ENCODE assay signal across 18 mouse cellular contexts in the genomic region with DNA sequence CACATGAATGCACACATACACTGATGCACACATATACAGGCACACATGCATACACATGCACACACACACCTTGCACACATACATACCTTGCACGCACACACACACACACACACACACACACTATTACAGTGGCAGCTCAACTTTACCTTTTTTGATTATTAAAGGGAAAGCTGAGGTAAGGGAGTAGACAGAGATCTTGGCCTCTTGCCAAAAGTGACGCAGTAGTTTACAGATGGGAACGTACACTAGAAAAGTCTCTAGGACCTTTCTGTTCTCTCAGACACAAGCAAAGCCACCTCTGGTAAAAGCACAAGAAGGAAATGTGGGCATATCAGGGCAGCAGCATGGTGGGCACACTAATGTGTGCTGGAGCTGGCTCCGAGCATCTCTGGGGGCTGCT.
A peak's percentile ranks its signal among the peaks of the same experiment; 100 is the strongest.
DNase-seq lines count a peak whose midpoint lies in the region; ATAC-seq lines count a peak whose summit lies in the region.
"Had no signal": no experiment of that assay in that cellular context is flagged by ENCODE, and none has a peak within 500 bp of the region (broad histone marks: within the 10 kb centered on the region; RNA-seq: fewer than 3 reads in every experiment).

No protein-coding gene starts in this region.

- 0 out of 2 replicates have a peak, but pooled peaks have one; percentile 10 for ATAC-seq in embryonic facial prominence, embryonic 13.5 days (ENCODE audit: insufficient number of reproducible peaks, insufficient read depth, low FRiP score, low TSS enrichment, low read depth)
- 0 out of 2 replicates have a peak, but pooled peaks have one; percentile 32 for ATAC-seq in midbrain, embryonic 16.5 days
- ATAC-seq in midbrain, embryonic 13.5 days: no peak
- ATAC-seq: lung, postnatal 0 days; Patski had no signal

- H3K9ac ChIP-seq in embryonic facial prominence, embryonic 13.5 days: no peak overlapping the region
- no peak overlapping the region for H3K9ac ChIP-seq in midbrain, embryonic 16.5 days (ENCODE audit: low read depth, low read length)
- H3K9ac ChIP-seq in midbrain, embryonic 13.5 days (replicated peaks): no peak overlapping the region
- H3K9ac ChIP-seq: embryonic facial prominence, embryonic 12.5 days; hindbrain, embryonic 13.5 days; midbrain, embryonic 12.5 days had no signal

- no peak overlapping the region for H3K4me2 ChIP-seq in embryonic facial prominence, embryonic 13.5 days
- no peak overlapping the region for H3K4me2 ChIP-seq in midbrain, embryonic 16.5 days (ENCODE audit: low read length)
- no peak overlapping the region for H3K4me2 ChIP-seq in midbrain, embryonic 13.5 days (replicated peaks)
- H3K4me2 ChIP-seq: embryonic facial prominence, embryonic 12.5 days; hindbrain, embryonic 13.5 days; liver, embryonic 11.5 days; midbrain, embryonic 12.5 days had no signal

- H3K9me3 ChIP-seq in embryonic facial prominence, embryonic 13.5 days: no peaks in the 10 kb centered on the region
- no peaks in the 10 kb centered on the region for H3K9me3 ChIP-seq in embryonic facial prominence, embryonic 10.5 days
- no peaks in the 10 kb centered on the region for H3K9me3 ChIP-seq in midbrain, embryonic 16.5 days (replicated peaks; ENCODE audit: control insufficient read depth, low read length, poor library complexity, severe bottlenecking)
- no peaks in the 10 kb centered on the region for H3K9me3 ChIP-seq in midbrain, embryonic 13.5 days
- H3K9me3 ChIP-seq: embryonic facial prominence, embryonic 12.5 days; hindbrain, embryonic 13.5 days; midbrain, embryonic 12.5 days had no signal

- WGBS in embryonic facial prominence, embryonic 13.5 days: 63% methylated on average over 4 of the region's 4 CpGs
- 88% methylated on average over 4 of the region's 4 CpGs for WGBS in embryonic facial prominence, embryonic 10.5 days
- WGBS in midbrain, embryonic 16.5 days: 48% methylated on average over 4 of the region's 4 CpGs
- 58% methylated on average over 4 of the region's 4 CpGs for whole genome bisulfite sequencing in midbrain, embryonic 13.5 days

- no peaks in the 10 kb centered on the region for H3K27me3 ChIP-seq in embryonic facial prominence, embryonic 13.5 days
- H3K27me3 ChIP-seq in embryonic facial prominence, embryonic 10.5 days (replicated peaks; ENCODE audit: low read depth, poor library complexity, severe bottlenecking): no peaks in the 10 kb centered on the region
- H3K27me3 ChIP-seq in midbrain, embryonic 16.5 days (ENCODE audit: control insufficient read depth, insufficient read depth, low read depth, low read length): no peaks in the 10 kb centered on the region
- no peaks in the 10 kb centered on the region for H3K27me3 ChIP-seq in midbrain, embryonic 13.5 days
- H3K27me3 ChIP-seq: embryonic facial prominence, embryonic 12.5 days; hindbrain, embryonic 13.5 days; midbrain, embryonic 12.5 days had no signal

- H3K36me3 ChIP-seq in embryonic facial prominence, embryonic 13.5 days: no peaks in the 10 kb centered on the region
- no peaks in the 10 kb centered on the region for H3K36me3 ChIP-seq in embryonic facial prominence, embryonic 10.5 days (replicated peaks)
- no peaks in the 10 kb centered on the region for H3K36me3 ChIP-seq in midbrain, embryonic 16.5 days (ENCODE audit: control insufficient read depth, insufficient read depth, low read length)
- no peaks in the 10 kb centered on the region for H3K36me3 ChIP-seq in midbrain, embryonic 13.5 days
- H3K36me3 ChIP-seq: embryonic facial prominence, embryonic 12.5 days; hindbrain, embryonic 13.5 days; midbrain, embryonic 12.5 days had no signal

- no peak overlapping the region for H3K27ac ChIP-seq in embryonic facial prominence, embryonic 13.5 days
- no peak overlapping the region for H3K27ac ChIP-seq in embryonic facial prominence, embryonic 10.5 days (replicated peaks)
- H3K27ac ChIP-seq in midbrain, embryonic 16.5 days (ENCODE audit: low read length): no peak overlapping the region
- no peak overlapping the region; the same call in 1 of the 2 replicates for H3K27ac ChIP-seq in midbrain, embryonic 13.5 days
- H3K27ac ChIP-seq: embryonic facial prominence, embryonic 12.5 days; midbrain, embryonic 12.5 days had no signal

- H3K4me1 ChIP-seq in embryonic facial prominence, embryonic 13.5 days: peaks cover 7% of the 10 kb centered on the region
- H3K4me1 ChIP-seq in embryonic facial prominence, embryonic 10.5 days: peaks cover 29% of the 10 kb centered on the region
- peaks cover 28% of the 10 kb centered on the region for H3K4me1 ChIP-seq in midbrain, embryonic 16.5 days (ENCODE audit: control insufficient read depth, insufficient read depth, low read length)
- H3K4me1 ChIP-seq in midbrain, embryonic 13.5 days (replicated peaks): peaks cover 46% of the 10 kb centered on the region
- H3K4me1 ChIP-seq: embryonic facial prominence, embryonic 12.5 days had no signal

- DNase-seq in embryonic facial prominence, embryonic 10.5 days (ENCODE audit: low spot score): no peak
- peak; percentile 34 for DNase-seq in kidney, postnatal 10 days
- no peak for DNase-seq in kidney, postnatal 36 days
- DNase-seq in frontal cortex, postnatal 25 days (ENCODE audit: low spot score in 2 of 2): no peak
- DNase-seq: B cell, adult 2 months; cerebellum, adult 11-12 months; gastrocnemius, postnatal 25 days; spleen, adult 18-20 months; thymus, adult 18-20 months had no signal

- H3K4me3 ChIP-seq in embryonic facial prominence, embryonic 13.5 days: no peak overlapping the region
- H3K4me3 ChIP-seq in embryonic facial prominence, embryonic 10.5 days: no peak overlapping the region
- H3K4me3 ChIP-seq in midbrain, embryonic 16.5 days (ENCODE audit: low read depth, low read length): no peak overlapping the region
- no peak overlapping the region for H3K4me3 ChIP-seq in midbrain, embryonic 13.5 days (replicated peaks)
- H3K4me3 ChIP-seq: embryonic facial prominence, embryonic 12.5 days; hindbrain, embryonic 13.5 days; midbrain, embryonic 12.5 days had no signal
